Mouse (Mus musculus) adrenal gland, adult 8-10 months (tissue): Measurements from ENCODE around the gene Plcb3. TPM values are rescaled to one million over a fixed set of nuclear protein-coding genes. Genes with fewer than 3 reads are reported as not detected.

Source experiments
- DNase-seq: peaks from one replicate; pipeline ENCODE4 v3.0.0; 2022
- total RNA-seq, 4 experiments: library from RNA; stranded (reverse); gene quantifications; 2 replicates each; pipeline ENCODE4 v1.2.4; 2022

The Plcb3 gene
- total RNA-seq, 4 experiments from 2014 or later: 40.1 to 83.9 (median 62.1) TPM

DNA sequence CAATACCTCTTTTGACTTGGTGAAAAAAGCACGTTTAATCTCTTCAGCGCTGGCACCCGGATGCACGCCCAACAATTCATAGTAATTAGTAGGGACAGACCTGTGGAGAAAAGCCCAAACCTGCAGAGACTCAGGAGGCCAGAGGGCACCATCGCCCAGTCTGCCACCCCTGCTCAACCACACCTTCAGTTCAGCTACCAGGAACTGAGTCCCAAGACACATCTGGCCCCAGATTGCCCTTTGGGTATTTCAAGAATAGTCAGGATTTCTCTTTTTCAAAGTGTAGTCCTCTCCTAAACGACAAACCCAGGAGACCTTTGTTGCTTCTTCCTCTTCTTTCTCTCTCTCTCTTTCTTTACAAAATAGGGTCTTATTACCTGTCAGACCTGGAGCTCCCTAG, 14.4 kb upstream of the Plcb3 start:
- no peak for DNase-seq

DNA sequence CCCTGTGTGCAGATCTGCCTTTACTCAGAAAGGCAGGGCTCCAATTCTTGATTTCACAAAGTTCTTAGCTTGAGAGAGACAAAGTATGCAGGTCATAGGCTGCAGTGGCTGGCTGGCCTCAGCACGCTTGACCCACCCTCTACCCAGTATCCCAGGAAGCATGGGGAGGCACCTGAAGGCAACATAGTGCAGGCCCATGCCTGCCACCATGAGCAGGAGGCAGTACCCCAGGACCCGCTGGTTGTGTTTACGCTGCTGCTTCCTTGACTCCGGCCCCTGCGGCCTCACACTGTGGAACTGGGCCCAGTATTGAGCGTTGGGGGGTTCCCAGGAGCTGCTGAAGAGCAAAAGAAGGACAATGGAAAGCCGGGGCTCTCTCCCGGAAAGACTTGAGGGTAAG, 13.0 kb upstream of the Plcb3 start:
- peak; percentile 18 for DNase-seq

DNA sequence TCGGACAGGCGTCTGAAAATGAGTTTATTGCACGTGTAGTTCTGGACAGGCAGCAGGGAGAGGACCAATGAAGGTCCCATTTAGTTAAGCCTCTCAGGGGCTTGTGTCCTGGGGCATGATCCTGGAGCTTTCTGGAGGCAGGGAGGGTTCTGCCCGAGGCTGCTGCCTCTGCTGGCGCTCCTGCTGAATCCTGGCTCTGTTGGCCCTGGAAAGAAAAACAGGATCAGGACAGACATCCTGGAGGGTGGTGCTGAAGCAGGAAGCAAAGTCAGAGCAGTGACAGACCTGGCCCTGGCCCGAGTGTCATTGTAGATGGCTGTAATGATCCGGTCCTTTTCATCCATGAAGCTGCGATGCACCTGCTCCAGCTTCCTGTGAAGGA, 11.6 kb upstream of the Plcb3 start:
- DNase-seq: no peak

DNA sequence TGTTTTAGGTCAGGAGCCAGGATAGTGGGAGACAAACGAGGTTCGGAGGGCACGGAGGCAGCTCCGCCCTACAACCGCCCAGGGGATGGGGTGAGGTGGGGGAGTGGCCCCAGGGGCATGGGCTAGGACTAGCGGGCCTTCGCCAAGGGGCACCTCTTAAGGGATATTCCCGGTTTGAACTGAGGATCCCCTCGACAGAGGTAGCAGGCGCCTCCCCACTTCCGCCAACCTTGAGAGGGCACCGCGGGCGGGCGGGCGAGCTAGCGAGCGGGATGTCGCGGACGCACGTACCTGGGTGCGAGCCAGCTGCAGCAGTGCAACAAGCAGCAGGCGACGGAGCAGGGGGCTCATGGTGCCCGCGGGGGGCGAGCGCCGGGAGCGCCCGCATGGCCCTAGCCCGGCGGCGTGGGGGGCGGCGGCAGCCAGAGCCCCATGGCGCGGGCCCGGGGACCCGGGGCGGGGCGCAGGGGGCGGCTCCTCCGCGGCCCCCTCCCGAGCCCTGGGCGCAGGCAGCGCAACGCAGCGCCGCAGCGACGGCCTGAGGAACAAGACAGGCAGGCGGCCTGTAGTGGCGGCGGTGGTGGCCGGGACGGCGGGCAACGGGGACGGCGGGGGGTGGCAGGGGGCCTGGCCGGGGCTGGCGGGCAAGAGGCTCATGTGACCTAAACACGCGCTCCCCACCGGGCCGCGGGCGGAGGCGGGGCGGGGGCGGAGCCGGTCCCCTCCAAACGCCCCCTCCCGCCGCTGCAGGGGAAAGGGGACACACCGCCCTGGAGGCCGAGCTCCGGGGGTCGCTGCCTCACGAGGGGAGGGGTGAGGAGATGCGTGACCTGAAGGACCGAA, 11.0 kb upstream of the Plcb3 start, which contains the start of gene Vegfb:
Vegfb (minus strand) TSS at position 591 of the 843 bp plus-strand sequence.
- peak; percentile 65 for DNase-seq

DNA sequence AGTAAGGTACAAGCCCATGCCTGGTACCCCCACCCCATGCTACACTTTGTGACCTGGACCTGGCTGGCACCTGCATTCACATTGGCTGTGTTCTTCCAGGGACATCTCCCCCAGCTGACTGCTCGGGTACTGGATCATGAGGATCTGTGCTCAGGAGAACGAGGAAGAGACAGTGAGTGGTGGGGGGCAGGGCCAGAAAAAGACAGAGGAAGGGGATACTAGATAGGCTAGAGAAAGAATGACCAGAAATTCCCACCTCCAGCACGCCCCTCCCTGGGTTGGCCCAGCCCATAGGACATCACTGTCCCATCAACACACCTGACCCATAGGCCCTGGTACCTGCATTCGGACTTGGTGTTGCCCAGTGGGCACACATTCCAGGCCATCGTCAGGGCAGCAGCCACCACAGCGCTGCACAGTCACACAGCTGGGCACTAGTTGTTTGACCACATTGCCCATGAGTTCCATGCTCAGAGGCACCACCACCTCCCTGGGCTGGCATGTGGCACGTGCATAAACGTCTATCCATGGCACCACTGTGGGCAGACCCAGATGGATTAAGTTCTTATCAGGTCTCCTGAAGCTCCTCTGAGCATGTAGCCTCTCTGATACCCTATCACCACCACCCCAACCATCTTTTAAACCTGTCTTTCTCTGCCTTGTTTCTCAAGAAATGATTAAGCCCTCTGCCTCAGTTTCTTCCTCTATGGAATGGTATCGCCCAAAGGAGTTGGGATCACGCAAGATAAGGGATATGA, 9.9 kb upstream of the Plcb3 start:
- DNase-seq: no peak

DNA sequence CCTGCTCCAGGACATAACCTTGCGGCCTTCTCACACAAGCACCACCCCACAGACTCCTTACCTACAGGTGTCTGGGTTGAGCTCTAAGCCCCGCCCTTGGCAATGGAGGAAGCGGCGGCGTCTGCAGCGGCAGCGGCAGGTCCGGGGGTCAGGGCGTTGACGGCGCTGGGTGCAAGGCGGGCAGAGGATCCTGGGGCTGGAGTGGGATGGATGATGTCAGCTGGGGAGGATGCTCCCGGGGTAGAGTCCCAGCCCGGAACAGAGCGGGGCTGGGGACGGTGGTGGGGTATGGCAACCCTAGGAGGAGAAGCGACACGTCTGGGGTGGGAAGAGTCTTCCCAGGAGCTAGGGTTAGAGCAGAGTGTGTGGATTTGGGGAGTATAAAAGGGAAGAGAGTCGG, 9.0 kb upstream of the Plcb3 start:
- DNase-seq: no peak

DNA sequence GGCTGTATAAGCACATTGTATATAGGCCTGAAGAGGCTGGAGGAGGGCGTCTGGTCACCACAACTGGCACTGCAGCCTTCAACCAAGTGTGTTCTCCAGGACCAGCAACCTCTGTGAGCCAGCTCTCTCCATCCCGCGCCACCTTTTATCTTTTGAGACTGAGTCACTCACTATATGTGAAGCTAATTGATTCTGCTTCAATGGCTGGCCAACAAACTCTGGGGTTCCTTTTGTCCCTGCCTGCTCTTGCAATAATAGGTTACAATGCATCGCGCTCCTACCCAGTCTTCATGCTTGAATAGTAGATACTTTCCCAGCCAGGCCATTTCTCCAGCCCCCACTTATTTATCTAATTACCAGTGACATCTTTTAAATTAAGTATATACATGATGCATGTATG, 7.4 kb upstream of the Plcb3 start:
- no peak for DNase-seq

DNA sequence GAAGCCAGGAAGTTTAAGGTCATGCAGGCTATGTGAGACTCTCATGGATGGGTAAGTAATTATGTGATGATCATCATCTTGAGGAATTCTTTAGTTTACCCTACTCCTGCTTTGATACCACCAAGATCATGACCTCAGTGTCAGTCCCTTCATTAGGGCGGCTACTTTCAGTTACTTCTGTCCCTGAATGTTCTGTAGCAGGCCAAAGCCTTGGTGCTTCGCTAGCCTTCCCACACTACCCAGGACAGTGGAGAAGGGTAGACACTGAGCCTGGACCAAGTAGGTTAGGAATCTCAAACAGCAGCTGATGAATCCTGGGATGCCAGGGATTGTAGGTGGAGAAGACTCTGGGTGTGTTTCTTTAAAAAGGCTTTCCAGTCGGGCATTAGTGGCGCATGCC, 5.2 kb upstream of the Plcb3 start:
- DNase-seq: no peak

DNA sequence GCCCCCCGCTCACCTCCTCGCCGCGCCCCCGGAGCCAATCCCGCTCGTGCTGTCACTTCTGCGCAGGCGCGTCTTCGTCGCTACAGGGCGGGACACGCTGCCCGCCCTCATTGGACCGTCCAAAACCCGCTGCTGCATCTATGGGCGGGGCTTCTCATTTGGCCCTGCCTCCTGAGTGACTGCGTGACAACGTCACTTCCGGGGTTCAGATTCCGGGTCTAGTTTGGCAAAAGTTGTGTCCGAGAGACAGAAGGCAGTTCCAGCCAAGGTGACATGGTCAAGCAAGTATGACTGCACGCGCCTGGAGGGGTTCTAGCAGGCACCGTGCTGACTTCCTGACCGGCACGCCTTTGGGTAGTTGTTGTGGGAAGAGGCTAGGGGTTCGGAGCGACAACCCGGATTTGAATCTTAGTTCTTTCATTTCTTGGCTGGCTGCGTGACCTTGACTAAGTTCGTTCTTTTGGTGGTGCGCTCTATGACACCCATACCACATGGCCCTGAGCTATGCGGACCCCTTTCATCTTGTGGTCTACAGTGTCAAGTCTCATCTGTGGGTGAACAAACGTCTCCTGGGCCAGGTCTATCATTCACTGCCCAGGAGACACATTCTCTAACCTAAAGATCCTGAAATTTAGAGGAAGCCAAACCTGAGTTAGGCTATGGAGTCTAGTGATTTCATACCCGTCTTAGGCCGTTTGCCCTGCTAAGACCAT, 4.3 kb upstream of the Plcb3 start, which contains the start of gene Fkbp2:
Fkbp2 (minus strand) TSS at position 121 of the 713 bp plus-strand sequence.
- peak; percentile 99 for DNase-seq

DNA sequence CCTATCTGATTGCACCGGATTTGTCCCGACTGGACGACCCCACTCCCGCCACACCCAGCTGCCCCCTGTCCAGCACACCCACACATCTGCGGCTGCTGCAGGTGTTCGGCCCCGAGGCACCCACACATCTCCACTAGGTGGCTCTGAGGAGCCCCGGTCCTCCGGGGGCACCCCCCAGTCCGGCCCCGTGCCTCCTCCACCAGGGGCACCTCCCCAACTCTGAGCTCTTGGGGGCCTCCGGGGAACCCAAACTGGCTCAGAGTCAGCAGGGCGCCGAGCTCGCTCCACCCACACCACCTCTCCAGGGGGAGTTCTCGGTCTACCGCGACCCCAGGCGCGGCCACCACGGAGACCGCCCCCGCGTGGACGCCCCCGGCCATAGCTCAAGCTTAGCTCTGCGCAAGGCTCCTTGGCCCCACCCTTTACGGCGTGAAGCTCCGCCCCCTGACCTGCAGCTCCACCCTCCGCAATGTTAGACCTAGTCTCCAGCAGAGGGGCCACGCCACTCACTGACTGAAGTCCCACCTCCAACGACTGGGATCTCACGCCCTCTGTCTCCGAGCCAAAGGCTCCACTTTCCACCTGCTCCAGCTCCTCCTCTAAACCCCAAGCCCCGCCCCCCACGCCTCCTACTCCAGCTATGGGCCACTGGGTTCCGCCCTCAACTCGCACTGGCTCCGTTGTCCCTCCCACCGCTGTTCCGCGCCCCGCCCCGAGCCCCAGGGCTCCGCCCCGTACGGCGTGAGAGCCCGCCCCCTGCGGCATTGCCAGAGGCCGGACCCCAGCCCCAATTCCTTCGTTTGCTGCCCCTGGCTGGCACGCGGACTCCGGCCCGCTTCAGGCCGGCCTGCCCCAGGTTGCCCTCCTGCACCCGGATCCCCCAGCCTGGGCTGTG, 3.5 kb upstream of the Plcb3 start:
- peak; percentile 99 for DNase-seq

DNA sequence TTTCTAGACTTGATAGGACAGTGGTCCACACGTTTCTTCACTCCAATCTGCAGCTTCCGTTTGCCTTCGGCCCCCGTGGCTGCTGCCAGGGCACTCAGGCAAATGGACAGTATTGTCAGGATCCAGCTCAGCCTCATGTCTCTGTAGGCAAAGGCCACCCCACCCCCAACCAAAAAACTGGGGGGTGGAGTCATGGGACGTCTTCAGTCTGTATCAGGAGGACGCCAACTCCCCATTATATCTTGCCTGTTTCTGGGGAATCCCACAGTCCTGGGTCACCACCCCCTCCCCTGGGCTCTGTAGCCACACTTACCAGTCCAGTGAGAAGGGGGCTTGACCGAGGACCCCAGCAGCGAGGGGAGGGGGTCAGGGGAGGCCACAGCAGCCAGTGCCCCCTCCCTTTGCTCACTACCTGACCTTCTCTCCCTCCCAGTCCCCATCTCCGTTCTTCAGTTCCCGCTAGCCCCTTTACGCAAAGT, 2.8 kb upstream of the Plcb3 start:
- peak; percentile 67 for DNase-seq

DNA sequence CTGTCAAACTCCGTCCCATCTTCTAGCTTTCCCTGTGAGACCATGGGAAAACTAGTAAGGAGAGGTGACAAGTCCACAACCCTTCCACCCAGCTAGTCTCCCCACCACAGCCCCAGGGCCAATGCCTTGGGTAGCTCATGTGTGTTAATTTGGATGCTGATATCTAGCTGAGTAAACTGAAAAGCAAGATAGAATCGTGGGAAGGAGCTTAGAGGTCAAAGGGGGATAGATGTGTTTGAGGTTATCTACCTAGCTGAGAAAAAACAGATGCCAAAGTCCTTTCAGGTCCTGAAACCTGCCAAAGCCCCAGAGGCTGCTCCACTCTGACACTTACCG, 2.3 kb upstream of the Plcb3 start:
- DNase-seq: no peak

DNA sequence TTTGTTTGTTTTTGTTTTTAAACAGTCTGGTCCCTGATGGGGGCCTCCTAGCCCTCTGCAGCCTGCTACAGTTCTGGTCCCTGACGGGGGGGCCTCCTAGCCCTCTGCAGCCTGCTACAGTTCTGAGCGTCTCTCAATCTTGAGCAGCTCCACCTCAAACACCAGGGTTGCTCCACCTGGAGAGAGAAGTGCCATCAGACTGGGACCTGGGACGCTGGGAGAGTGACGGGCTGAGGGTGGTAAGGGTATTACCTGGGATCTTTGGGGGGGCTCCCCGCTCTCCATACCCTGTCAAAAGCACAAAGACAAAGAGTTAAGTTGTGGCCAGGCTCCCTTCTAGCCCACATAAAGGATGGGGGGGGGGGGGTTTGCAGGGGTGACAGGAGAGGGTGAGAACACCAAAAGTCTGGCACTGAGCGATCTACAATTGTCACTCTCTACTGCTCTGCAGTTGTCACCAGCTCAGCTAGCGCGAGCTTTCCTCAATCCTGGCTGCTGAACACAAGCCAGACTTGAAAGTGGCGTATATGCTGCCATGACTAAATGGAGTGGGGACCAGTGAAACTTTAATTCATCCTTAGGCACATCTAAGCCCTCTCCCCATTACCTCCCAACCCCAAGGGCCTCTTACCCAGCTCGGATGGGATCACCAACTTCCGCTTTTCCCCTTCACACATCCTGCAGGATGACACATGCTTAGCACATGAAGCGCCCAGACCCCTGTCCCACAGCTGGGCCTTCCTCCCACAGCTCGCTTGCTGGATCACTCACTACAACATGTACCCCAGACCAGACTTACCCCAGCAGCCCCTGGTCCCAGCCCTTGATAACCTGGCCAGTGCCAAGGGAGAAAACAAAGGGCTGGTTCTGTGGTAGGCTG, 1.7 kb upstream of the Plcb3 start:
- no peak for DNase-seq

DNA sequence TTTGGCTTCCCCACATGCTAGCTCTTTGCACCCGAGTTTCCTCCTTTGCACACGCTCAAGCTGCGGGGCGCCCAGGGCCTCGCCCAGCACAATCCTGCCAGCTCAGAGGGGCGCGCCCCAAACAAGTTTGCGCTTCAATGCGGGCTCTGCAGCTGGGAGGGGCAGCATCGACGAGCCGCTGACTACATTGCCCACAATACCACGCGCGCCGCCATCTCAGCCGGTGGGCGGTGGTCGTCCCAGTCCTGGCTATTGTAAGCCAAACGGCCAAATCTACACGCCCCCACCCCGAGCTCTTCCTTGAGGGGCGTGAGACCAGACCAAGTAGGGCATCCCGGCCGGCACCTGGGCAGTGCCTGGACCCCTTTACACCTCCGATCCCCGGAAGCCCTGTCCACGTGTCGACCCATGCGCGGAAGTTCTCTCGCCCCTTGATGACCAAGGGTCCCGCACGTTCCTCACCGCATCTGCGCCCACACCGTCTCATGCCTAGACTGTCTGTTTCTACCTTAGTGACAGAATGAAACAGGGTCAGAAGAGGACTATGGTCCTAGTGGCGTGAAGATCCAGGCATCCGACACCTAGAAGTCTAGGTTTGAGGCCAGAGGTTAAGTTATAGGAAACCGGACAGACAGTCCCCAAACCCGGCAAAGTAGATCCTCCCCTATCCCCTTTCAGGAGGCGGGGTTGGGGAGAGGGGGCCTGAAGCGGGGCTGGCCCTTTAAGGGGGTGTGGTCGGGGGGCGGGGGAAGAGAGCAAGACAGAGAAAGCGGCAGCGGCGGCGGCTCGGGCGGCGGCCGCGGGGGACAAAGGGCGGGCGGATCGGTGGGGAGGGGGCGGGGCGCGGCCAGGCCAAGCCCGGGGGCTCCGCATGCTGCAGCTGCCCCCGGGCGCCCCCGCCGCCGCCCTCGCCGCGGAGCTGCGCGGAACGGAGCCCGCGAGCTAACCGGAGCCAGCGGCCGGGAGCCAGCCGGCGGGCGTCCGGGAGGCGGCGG, 1.8 kb downstream of the Plcb3 start, which contains the start of gene Ppp1r14b:
Ppp1r14b (plus strand) TSS at position 758 of the 995 bp plus-strand sequence.
- peak; percentile 77 for DNase-seq

DNA sequence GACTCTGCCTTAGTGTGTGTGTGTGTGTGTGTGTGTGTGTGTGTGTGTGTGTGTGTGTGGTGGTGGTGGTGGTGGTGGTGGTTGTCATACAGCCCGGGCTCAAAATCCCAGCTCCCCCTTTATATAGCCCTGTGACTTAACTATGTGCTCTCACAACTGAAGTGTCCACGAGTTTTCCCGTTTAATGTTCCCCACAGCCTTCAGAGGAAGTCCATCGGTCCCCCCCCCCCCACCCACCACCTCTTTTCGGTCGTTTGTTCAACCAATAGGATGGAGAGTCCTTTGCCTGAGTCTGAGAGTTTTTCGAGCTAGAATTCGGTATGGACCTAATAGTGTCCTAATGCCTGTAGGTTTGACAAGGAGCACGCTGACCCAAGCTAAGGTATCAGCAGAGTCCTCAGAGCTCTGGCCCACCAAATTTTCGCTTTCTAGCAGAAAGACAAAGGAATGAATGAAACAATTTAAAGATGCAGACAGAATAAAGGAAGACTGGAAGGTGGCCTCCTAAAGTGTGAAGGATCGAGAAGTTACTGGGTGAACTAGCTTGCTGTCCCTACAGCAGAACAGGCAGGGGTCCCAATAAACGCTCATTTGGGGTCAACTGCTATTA, 2.6 kb downstream of the Plcb3 start:
- no peak for DNase-seq

DNA sequence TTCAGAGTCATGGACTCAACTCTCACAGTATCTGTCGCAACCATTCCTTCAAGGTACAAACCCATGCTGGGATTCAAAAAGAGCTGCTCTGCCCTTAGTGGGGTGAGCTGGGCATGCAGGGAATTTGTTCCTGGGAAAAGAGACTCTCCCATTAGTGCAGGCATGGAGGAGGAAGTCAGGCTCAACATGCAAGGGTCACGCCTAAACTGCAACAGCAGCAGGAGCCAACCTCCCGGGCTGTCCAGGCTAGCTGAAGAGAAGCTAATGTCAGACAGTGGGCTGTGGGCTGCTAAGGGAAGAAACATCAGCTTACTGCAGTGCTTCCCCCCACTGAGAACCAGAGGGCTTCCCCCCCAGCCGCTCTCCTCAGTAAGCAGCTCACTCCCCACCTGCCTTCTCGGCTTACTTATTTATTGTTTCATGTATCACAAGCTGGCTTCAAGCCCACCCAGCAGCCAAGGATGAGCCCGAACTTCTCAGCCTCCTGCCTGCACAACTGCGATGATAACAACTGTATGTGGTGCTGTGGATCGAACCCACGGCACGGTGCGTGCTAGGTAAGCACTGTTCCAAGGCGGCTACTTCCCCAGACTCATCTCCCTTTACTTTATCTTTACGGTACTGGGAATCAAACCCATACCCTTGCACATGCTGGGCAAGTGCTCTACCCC, 3.9 kb downstream of the Plcb3 start:
- DNase-seq: no peak

DNA sequence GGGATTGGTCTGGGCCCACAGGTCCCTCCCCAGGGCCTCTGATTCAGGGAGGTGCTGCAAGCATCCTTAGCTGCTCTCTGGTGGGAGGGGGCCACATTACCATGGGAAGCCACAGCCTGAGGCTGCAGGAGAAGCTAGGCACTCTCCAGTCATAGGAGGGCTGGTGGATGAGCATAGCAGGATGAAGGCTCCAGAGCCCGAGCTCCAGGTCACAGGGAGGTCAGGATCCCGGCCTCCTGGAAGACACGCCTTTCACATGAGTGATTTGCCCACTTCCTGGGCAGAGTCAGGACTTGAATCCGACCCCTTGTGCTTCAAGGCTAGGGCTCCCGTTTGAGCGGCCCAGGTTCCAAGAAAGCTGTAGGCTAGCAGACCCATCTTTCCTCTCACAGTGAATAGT, 4.6 kb downstream of the Plcb3 start:
- no peak for DNase-seq

DNA sequence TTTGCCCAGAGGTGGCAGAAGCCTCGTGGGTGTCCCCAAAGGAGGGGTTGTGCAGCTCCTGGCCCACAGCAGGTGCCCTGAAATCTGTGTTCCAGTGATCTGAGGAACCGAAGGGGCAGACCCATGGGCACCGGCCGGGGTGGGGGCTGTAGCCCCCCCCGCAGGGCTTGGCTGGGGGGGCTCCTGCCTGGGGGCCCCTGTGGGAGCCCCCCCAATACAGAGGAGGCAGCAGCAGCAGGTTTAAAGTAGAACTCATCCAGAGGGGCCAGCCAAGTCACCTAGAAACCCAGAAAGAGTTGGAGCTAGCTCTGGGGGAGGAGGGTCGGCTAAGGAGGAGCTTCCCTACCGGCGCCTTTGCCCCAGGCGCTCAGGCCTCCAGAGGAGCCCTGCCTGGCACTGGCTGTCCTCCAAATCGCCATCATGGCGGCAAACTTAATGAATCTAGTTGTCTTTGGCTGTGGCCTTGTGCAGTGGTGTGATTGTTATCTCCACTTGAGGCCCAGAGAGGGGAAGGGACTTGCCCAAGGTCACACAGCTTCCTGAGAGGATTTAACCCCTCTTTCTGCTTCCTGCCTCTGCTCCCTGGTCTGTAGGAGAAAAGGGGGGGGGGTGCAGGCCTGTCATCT, 5.7 kb downstream of the Plcb3 start:
- no peak for DNase-seq
